Mouse (Mus musculus): ENCODE measurements around the gene Cdk5rap3.

GRCm38 (mm10) chr11:96859635-96860034, 56.7 kb downstream of the Cdk5rap3 start:
- no peak for TF ChIP-seq CTCF (IDR thresholded peaks at IDR 0.05; ENCODE audit: insufficient read depth, low read length)
- TF ChIP-seq POLR2A (IDR thresholded peaks at IDR 0.05; ENCODE audit: borderline replicate concordance, extremely low read depth, low read depth, low read length): no peak
